Mouse (Mus musculus) layer of hippocampus, postnatal 14 days (tissue): ENCODE results near the gene Cd96. TPM values are rescaled to one million over a fixed set of nuclear protein-coding genes. Genes with fewer than 3 reads are reported as not detected.
A peak's percentile ranks its signal among the peaks of the same experiment; 100 is the strongest.

Experiments used
- DNase-seq, 2 experiments: peaks; one replicate each; pipeline ENCODE4 v3.0.0; 2021 to 2022; ENCODE audit warnings: low spot score in 2 of 2, mixed read lengths in 1 of 2
- total RNA-seq, 2 experiments: library from RNA; stranded (reverse); gene quantifications; 2 replicates each; pipeline ENCODE4 v1.2.3; 2021

Gene Cd96
- total RNA-seq, 2 experiments from 2014 or later, result 0.18 TPM; not detected in 1

DNA sequence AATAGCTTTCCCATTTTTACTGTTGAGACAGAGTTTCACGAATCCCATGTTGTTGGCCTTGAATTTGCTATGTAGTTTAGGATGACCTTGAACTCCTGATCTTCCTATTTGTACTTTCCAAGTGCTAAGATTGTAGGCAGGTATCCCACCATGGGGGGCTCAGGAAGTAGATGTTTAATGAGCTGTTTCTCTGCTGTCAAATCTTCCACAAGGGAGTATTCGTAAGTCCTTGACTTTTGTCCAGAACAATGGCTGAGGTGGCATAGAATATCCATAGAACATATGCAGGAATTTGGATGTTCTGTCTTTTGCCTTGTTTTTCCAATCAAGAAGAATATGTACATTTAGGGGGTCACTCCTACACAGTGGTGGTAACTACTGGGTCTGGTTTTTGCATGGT, 73.1 kb downstream of the Cd96 start:
- DNase-seq, result no peak

GRCm38 (mm10) chr16:46036261-46036660, 83.8 kb downstream of the Cd96 start:
- DNase-seq, result no peak

- DNase-seq, result no peak
Measured at GRCm38 (mm10) chr16:46033896-46034295, 86.2 kb downstream of the Cd96 start.

DNA sequence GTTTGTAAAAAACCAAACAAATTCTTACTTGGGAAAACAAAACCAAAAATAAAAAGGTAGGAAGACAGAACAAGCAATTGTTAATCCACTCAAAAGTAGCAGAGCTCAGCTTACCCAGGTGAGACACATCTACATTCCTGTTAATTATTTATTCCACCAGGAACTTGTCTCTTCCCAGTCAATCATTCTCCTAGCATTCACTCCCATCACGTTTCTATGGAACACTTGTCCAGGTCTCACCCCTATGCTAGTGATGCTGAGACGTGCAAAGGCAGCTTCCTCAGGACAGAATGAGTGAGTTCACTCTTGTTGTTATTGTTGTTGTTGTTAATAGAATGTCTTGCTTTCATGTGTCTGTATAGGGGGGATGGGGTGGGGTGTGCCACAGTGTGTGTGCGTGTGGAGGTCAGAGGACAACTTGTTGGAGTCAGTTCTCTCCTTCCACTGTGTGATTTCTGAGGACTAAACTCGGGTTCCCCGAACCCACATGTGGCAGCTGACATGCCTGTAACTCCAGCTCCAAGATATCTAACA, 97.0 kb downstream of the Cd96 start:
- DNase-seq, result no peak

DNA sequence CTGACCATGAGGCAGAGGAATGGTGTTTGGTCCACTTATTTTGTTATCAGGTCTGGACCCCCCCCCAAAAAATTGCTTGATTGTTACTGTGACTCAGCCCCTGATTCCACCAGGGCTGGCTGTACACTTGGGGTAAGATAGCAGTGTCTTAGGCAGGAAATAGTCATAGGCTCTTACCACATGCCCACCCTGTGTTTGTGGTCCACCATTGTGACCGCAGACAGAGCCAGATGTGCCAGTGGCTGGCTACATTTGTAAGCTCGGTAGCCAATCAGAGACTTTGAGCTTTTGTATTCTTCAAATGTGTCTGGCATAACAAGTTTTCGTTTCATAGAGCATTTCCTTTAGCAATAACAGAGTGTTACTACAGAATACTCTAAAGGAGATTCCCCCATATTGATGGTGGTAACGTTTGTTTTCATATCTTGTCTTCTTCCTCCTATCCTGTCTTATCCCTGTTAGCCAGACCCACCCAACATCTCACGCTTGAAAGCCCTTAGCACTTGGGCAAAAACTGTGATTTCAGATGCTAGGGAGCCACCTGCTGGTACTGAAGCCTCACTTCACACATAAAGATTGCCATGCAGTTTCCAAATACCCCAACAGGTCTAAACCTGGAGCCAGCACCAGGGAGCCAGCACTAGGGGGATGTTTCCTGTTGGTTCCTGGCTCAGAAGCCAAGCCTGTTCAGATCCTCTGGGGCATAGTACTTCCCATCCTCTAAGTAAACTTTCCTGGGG, 97.7 kb downstream of the Cd96 start:
- peak; percentile 46 to 71 for DNase-seq

- DNase-seq, result no peak
Measured at GRCm38 (mm10) chr16:46021302-46021701, 98.7 kb downstream of the Cd96 start.

DNA sequence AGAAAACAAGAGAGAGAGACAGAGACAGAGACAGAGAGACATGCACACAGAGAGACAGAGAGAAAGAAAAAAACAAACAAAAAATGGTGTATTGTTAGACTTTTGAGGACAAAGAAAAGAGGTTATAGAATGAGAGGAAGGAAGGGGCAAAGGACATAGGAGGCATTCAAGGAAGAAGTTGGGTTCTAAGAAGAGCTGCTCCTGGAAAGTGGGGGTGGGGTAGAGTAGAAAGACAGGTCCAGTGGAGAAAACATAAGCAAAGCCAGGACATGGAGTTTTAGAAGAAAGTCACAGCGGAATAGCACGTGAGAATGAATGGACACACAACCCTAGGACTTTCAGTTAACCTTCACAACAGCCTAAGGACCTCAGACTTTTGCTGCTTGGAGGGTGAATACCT, 99.7 kb downstream of the Cd96 start:
- no peak for DNase-seq

DNA sequence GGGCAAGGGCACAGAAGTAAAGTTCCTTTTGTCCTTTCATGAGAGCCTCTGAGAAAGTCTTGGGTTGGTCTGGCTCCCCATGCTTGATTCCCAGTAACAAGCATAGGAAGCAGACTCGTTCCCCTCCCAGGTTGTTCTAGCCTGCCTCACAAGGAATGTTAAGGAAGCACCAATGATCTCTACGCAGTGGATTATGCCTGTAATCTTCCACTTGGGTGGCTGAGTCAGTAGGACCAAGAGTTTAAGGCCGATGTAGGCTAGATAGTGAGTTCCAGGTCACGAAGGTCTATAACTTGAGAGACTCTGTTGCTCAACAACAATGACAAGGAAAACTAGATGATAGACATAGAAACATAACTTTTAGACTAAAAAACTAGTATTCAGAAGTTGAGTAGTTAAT, 100.3 kb downstream of the Cd96 start:
- no peak for DNase-seq

DNA sequence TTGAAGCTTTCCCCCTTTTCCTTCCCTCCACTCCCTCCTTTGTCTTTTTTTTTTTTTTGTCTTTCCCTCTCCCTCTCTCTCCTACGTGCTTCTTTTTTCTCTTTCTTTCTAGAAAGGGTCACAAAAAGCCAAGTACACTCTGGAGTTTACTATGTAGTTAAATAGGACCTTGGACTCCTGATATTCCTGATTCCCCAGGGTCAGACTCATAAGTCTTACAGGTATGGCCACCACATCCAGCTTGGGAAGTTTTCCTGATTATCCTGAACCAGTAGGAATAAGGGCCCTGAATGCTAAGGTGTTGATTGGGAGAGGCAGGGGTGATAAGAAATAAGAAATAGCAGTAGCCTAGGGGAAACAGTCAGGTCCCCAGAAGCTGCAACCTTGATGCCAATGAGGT, 100.7 kb downstream of the Cd96 start:
- DNase-seq, result no peak

- DNase-seq, result no peak
Measured at GRCm38 (mm10) chr16:46011696-46012095, 108.4 kb downstream of the Cd96 start.

- DNase-seq, result no peak
Measured at GRCm38 (mm10) chr16:46010906-46011220, 109.2 kb downstream of the Cd96 start.

- DNase-seq, result peak; percentile 93 to 95
Measured at GRCm38 (mm10) chr16:46010153-46010905, 109.7 kb downstream of the Cd96 start, which contains the start of gene Plcxd2. TSS of gene Plcxd2 (minus strand) at chr16:46010218.

DNA sequence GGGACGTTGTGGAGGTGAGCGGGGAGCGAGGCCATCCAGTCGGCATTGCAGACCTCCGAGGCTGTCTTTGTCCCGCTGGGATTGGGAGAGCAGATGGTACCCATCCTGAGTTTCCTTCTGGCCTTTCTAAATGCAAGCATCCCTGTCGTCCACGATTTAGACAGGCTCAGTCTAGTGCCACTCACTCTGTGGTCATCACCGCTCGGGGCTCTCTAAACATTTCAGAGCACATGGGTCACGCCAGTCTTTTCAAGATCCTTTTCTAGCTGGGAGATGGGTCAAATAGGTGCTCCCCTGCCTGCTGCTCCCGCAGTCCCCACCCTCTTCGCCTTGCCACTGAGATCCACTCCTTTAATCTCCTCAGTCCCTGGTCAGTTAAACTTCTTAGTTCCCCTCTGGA, 110.3 kb downstream of the Cd96 start:
- DNase-seq, result no peak

DNA sequence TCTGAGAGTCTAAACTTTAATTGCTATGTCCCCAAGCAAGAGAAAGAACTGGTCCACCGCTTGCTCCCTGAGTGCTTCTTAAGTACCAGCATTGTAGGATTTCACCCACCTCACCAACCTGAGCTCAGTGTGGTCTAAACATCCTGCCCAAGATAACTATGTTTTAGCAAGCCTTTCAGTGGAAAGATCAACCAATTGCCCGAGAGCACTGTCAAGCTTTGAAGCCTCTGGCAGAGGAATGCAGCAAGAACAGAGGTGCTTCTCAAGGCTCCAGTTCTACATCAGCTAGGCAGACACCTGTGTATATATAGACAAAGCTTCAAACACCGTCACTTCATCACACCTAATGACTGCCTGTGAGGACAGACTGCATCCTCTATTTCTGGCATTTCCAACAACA, 111.3 kb downstream of the Cd96 start:
- no peak for DNase-seq

DNA sequence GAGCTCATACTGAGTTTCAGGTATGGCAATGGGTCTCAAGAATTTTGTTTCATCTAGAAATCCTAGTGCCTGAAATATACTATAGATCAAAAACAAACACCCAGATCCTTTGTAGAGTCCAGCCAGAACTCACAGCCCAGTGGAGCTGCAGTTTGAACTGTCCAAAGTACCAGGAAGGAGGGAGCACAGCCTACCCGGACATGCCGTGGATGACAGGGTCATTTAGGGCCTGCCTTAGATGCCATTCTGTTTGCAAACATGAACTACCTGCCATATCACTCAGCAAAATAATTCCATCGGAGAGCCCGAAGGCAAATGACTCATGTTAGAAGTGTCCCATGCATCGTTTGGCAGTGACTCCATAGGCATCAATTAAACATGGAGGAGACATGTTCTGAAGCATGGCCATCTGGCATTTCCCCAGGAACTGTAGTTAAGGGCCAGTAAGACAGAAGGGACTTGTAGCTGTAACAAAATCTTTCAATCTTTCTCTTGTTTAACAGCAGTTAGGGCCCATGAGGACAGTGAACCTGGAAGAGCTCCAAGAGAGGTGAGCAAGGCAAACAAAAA, 111.9 kb downstream of the Cd96 start:
- no peak for DNase-seq

GRCm38 (mm10) chr16:46006261-46006660, 113.8 kb downstream of the Cd96 start:
- no peak for DNase-seq

- DNase-seq, result no peak
Measured at GRCm38 (mm10) chr16:46001550-46002166, 118.4 kb downstream of the Cd96 start.

- DNase-seq, result no peak
Measured at GRCm38 (mm10) chr16:46000976-46001375, 119.1 kb downstream of the Cd96 start.

- DNase-seq, result no peak
Measured at GRCm38 (mm10) chr16:45999374-46000191, 120.5 kb downstream of the Cd96 start.

DNA sequence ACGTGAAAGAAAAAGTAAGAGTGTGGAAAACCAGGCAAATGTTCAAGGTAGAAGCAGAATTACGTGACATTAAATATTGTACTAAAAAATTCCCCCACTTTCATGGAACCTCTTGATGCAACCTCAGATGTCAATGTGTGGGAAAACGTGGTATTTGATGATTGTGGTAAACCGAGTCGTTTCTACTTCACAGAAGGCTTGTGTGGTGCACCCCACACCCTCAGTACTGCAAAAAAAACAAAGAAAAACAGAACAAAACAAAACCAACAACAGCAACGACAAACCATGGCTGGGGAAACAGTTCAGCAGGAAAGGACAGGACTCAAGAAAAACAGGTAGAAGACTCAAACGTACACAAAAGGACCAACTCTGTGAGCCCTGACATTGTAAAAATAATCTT, 121.8 kb downstream of the Cd96 start:
- DNase-seq, result no peak
